Mouse (Mus musculus): Measurements from ENCODE around the gene Emx2. TPM values are rescaled to one million over a fixed set of nuclear protein-coding genes. Genes with fewer than 3 reads are reported as not detected.

The Emx2 gene
- polyA plus RNA-seq, 1 experiment from 2014 or later, result 9.4 TPM

- Histone ChIP-seq H3K4me2 (ENCODE audit: low read length) (peak overlapping the region; percentile 74), H3K4me3 (ENCODE audit: low read depth, low read length) (peak overlapping the region; percentile 6; the same call in 1 of the 2 replicates), H3K27ac (ENCODE audit: low read depth, low read length) (peak overlapping the region; percentile 81), H3K36me3 (ENCODE audit: control insufficient read depth, insufficient read depth, low read length) (peaks cover 10% of the 10 kb centered on the region; the same call in 1 of the 2 replicates), H3K4me1 (ENCODE audit: control insufficient read depth, insufficient read depth, low read length) (peaks cover 39% of the 10 kb centered on the region), H3K9me3 (replicated peaks; ENCODE audit: control insufficient read depth, low read length) (no peaks in the 10 kb centered on the region), H3K27me3 (replicated peaks; ENCODE audit: control insufficient read depth, insufficient read depth, low read length) (peaks cover 19% of the 10 kb centered on the region; the same call in 1 of the 2 replicates), H3K9ac (ENCODE audit: low read length) (peak overlapping the region; percentile 52; the same call in 1 of the 2 replicates)
- DNase-seq (ENCODE audit: low spot score) (peak; percentile 85), ATAC-seq (peak; percentile 10; the same call in 1 of the 2 replicates)
- WGBS, result 2% methylated on average over 10 of the region's 10 CpGs
Observed at GRCm38 (mm10) chr19:59465751-59466410, 7.7 kb downstream of the Emx2 start.

GRCm38 (mm10) chr19:59466417-59466937, 8.3 kb downstream of the Emx2 start:
- Histone ChIP-seq H3K36me3 (ENCODE audit: control insufficient read depth, insufficient read depth, low read length) (peaks cover 9% of the 10 kb centered on the region; the same call in 1 of the 2 replicates), H3K4me1 (ENCODE audit: control insufficient read depth, insufficient read depth, low read length) (peaks cover 44% of the 10 kb centered on the region), H3K4me2 (ENCODE audit: low read length) (peak overlapping the region; percentile 74), H3K9me3 (replicated peaks; ENCODE audit: control insufficient read depth, low read length) (no peaks in the 10 kb centered on the region), H3K27ac (ENCODE audit: low read depth, low read length) (peak overlapping the region; percentile 81), H3K27me3 (replicated peaks; ENCODE audit: control insufficient read depth, insufficient read depth, low read length) (peaks cover 24% of the 10 kb centered on the region; the same call in 1 of the 2 replicates), H3K4me3 (ENCODE audit: low read depth, low read length) (0 out of 2 replicates have a peak overlapping the region, but pooled peaks have one; percentile 27), H3K9ac (ENCODE audit: low read length) (peak overlapping the region; percentile 42)
- under 1% methylated on average over 6 of the region's 6 CpGs for WGBS
- ATAC-seq (no peak), DNase-seq (ENCODE audit: low spot score) (peak; percentile 50)

- peak overlapping the region; percentile 81 for H3K27ac ChIP-seq (ENCODE audit: low read depth, low read length)
- H3K9me3 ChIP-seq (replicated peaks; ENCODE audit: control insufficient read depth, low read length), result no peaks in the 10 kb centered on the region
- peak overlapping the region; percentile 27 for H3K4me3 ChIP-seq (ENCODE audit: low read depth, low read length)
- H3K4me2 ChIP-seq (ENCODE audit: low read length), result peak overlapping the region; percentile 74
- WGBS, result 0% methylated on average over 19 of the region's 19 CpGs
- 0 out of 2 replicates have a peak, but pooled peaks cover 6% of the 10 kb centered on the region for H3K36me3 ChIP-seq (ENCODE audit: control insufficient read depth, insufficient read depth, low read length)
- H3K9ac ChIP-seq (ENCODE audit: low read length), result peak overlapping the region; percentile 61
- peaks cover 24% of the 10 kb centered on the region; the same call in 1 of the 2 replicates for H3K27me3 ChIP-seq (replicated peaks; ENCODE audit: control insufficient read depth, insufficient read depth, low read length)
- peaks cover 43% of the 10 kb centered on the region for H3K4me1 ChIP-seq (ENCODE audit: control insufficient read depth, insufficient read depth, low read length)
- DNase-seq (ENCODE audit: low spot score) (peak; percentile 74), ATAC-seq (peak; percentile 21; the same call in 1 of the 2 replicates)
Observed at GRCm38 (mm10) chr19:59467016-59467412, 8.8 kb downstream of the Emx2 start.

GRCm38 (mm10) chr19:59467413-59468064, 9.4 kb downstream of the Emx2 start:
- Histone ChIP-seq H3K27ac (ENCODE audit: low read depth, low read length) (peak overlapping the region; percentile 81), H3K9me3 (replicated peaks; ENCODE audit: control insufficient read depth, low read length) (no peaks in the 10 kb centered on the region), H3K4me2 (ENCODE audit: low read length) (peak overlapping the region; percentile 74), H3K4me1 (ENCODE audit: control insufficient read depth, insufficient read depth, low read length) (peaks cover 41% of the 10 kb centered on the region), H3K9ac (ENCODE audit: low read length) (peak overlapping the region; percentile 61), H3K36me3 (ENCODE audit: control insufficient read depth, insufficient read depth, low read length) (0 out of 2 replicates have a peak, but pooled peaks cover 6% of the 10 kb centered on the region), H3K27me3 (replicated peaks; ENCODE audit: control insufficient read depth, insufficient read depth, low read length) (peaks cover 27% of the 10 kb centered on the region), H3K4me3 (ENCODE audit: low read depth, low read length) (peak overlapping the region; percentile 27)
- ATAC-seq, result peak; percentile 11; the same call in 1 of the 2 replicates
- peak; percentile 64 for DNase-seq (ENCODE audit: low spot score)
- under 1% methylated on average over 23 of the region's 23 CpGs for WGBS

GRCm38 (mm10) chr19:59468065-59468810, 10.1 kb downstream of the Emx2 start:
- H3K27ac ChIP-seq (ENCODE audit: low read depth, low read length), result peak overlapping the region; percentile 81
- H3K4me2 ChIP-seq (ENCODE audit: low read length), result peak overlapping the region; percentile 74
- H3K4me1 ChIP-seq (ENCODE audit: control insufficient read depth, insufficient read depth, low read length), result peaks cover 41% of the 10 kb centered on the region
- no peak for ATAC-seq
- peaks cover 28% of the 10 kb centered on the region for H3K27me3 ChIP-seq (replicated peaks; ENCODE audit: control insufficient read depth, insufficient read depth, low read length)
- peak; percentile 64 for DNase-seq (ENCODE audit: low spot score)
- H3K9me3 ChIP-seq (replicated peaks; ENCODE audit: control insufficient read depth, low read length), result no peaks in the 10 kb centered on the region
- WGBS, result 5% methylated on average over 26 of the region's 27 CpGs
- 0 out of 2 replicates have a peak, but pooled peaks cover 2% of the 10 kb centered on the region for H3K36me3 ChIP-seq (ENCODE audit: control insufficient read depth, insufficient read depth, low read length)
- peak overlapping the region; percentile 61 for H3K9ac ChIP-seq (ENCODE audit: low read length)
- H3K4me3 ChIP-seq (ENCODE audit: low read depth, low read length), result peak overlapping the region; percentile 27; the same call in 1 of the 2 replicates

GRCm38 (mm10) chr19:59469035-59469949, 11.1 kb downstream of the Emx2 start:
- H3K4me3 ChIP-seq (ENCODE audit: low read depth, low read length), result peak overlapping the region; percentile 27
- H3K9me3 ChIP-seq (replicated peaks; ENCODE audit: control insufficient read depth, low read length), result no peaks in the 10 kb centered on the region
- peak overlapping the region; percentile 74 for H3K4me2 ChIP-seq (ENCODE audit: low read length)
- H3K9ac ChIP-seq (ENCODE audit: low read length), result peak overlapping the region; percentile 61
- no peaks in the 10 kb centered on the region for H3K36me3 ChIP-seq (ENCODE audit: control insufficient read depth, insufficient read depth, low read length)
- DNase-seq (ENCODE audit: low spot score) (peak; percentile 71), ATAC-seq (peak; percentile 16; the same call in 1 of the 2 replicates)
- H3K27me3 ChIP-seq (replicated peaks; ENCODE audit: control insufficient read depth, insufficient read depth, low read length), result peaks cover 26% of the 10 kb centered on the region
- peaks cover 41% of the 10 kb centered on the region for H3K4me1 ChIP-seq (ENCODE audit: control insufficient read depth, insufficient read depth, low read length)
- H3K27ac ChIP-seq (ENCODE audit: low read depth, low read length), result peak overlapping the region; percentile 81
- 2% methylated on average over 35 of the region's 35 CpGs for WGBS

- DNase-seq (ENCODE audit: low spot score) (peak; percentile 90), ATAC-seq (peak; percentile 56)
- peak overlapping the region; percentile 81 for H3K27ac ChIP-seq (ENCODE audit: low read depth, low read length)
- no peaks in the 10 kb centered on the region for H3K9me3 ChIP-seq (replicated peaks; ENCODE audit: control insufficient read depth, low read length)
- peak overlapping the region; percentile 27 for H3K4me3 ChIP-seq (ENCODE audit: low read depth, low read length)
- H3K4me1 ChIP-seq (ENCODE audit: control insufficient read depth, insufficient read depth, low read length), result peaks cover 41% of the 10 kb centered on the region
- no peaks in the 10 kb centered on the region for H3K36me3 ChIP-seq (ENCODE audit: control insufficient read depth, insufficient read depth, low read length)
- H3K27me3 ChIP-seq (replicated peaks; ENCODE audit: control insufficient read depth, insufficient read depth, low read length), result peaks cover 26% of the 10 kb centered on the region
- H3K9ac ChIP-seq (ENCODE audit: low read length), result no peak overlapping the region
- H3K4me2 ChIP-seq (ENCODE audit: low read length), result peak overlapping the region; percentile 74
- 6% methylated on average over 11 of the region's 11 CpGs for WGBS
Observed at GRCm38 (mm10) chr19:59470074-59470630, 12.0 kb downstream of the Emx2 start.
